Mouse (Mus musculus) brain, embryonic 14.5 days (tissue): ENCODE results near the gene Gm28360. TPM values are rescaled to one million over a fixed set of nuclear protein-coding genes. Genes with fewer than 3 reads are reported as not detected.
"Not testable (repeated sequence)": the region's sequence is repeated elsewhere in the genome, so short reads cannot be mapped to it uniquely, and the experiment has no call there.

Source experiments
- DNase-seq: peaks from one replicate; pipeline ENCODE4 v3.0.0-alpha.2; 2011; ENCODE audit warnings: low read depth
- polyA plus RNA-seq: library from polyadenylated mRNA; depleted of rRNA; stranded (reverse); fragments of >200 nt; gene quantifications from 2 replicates; pipeline ENCODE4 v1.2.3, GENCODE M21; 2012; rRNA removed

The Gm28360 gene
- polyA plus RNA-seq = not detected in 2 replicates

- DNase-seq = not testable (repeated sequence)
Measured at GRCm38 (mm10) chr1:117829781-117830180, at the start of gene Gm28360. TSS of gene Gm28360 (plus strand) at chr1:117830081.

- not testable (repeated sequence) for DNase-seq
Measured at GRCm38 (mm10) chr1:117780833-117781232, 49.0 kb upstream of the Gm28360 start, which contains the start of gene B020011L13Rik. TSS of gene B020011L13Rik (plus strand) at chr1:117781133.

- DNase-seq = not testable (repeated sequence)
Measured at GRCm38 (mm10) chr1:117816271-117816670, 13.6 kb upstream of the Gm28360 start.

- not testable (repeated sequence) for DNase-seq
Measured at GRCm38 (mm10) chr1:117851718-117852117, 21.8 kb downstream of the Gm28360 start.

Other genes starting within 250 kb of the Gm28360 start
- not detected in 2 replicates for gene Gm28363, start 132.9 kb upstream of the Gm28360 start, polyA plus RNA-seq
- not detected in 2 replicates for gene B020011L13Rik, start 48.9 kb upstream of the Gm28360 start, polyA plus RNA-seq
- gene Gm28168, start 97.9 kb downstream of the Gm28360 start, polyA plus RNA-seq = not detected in 2 replicates
- not detected in 2 replicates for gene Gm7145, start 135.9 kb downstream of the Gm28360 start, polyA plus RNA-seq